Mouse (Mus musculus) heart, embryonic 16.5 days (tissue): Measurements from ENCODE around the gene Inpp4b. TPM values are rescaled to one million over a fixed set of nuclear protein-coding genes. Genes with fewer than 3 reads are reported as not detected.

Experiments
- ATAC-seq: fragments of 200-750 bp; cut with Nextera tagmentation; replicated peaks from 2 replicates; pipeline ENCODE4 v1.8.0; 2017; ENCODE audit warnings: moderate number of reproducible peaks; ENCODE audit not compliant: insufficient read depth, low FRiP score; ENCODE audit errors: extremely low read depth
- H3K27ac ChIP-seq: fragments of 300-500 bp; sonication (generic); 2 replicates; pipeline ENCODE4 v1.5.1; 2014; ENCODE audit warnings: mild to moderate bottlenecking, low read length, control low read depth, moderate library complexity
- H3K27me3 ChIP-seq: fragments of 300-500 bp; sonication (generic); 2 replicates; pipeline ENCODE4 v1.6.1; 2014; ENCODE audit warnings: low read length, mixed read lengths; ENCODE audit not compliant: control insufficient read depth, insufficient read depth
- H3K36me3 ChIP-seq: fragments of 300-500 bp; sonication (generic); 2 replicates; pipeline ENCODE4 v1.6.1; 2014; ENCODE audit not compliant: control insufficient read depth, insufficient read depth
- H3K4me1 ChIP-seq: fragments of 300-500 bp; sonication (generic); 2 replicates; pipeline ENCODE4 v1.6.1; 2014; ENCODE audit warnings: low read length, mixed read lengths; ENCODE audit not compliant: control insufficient read depth, insufficient read depth
- H3K4me2 ChIP-seq: fragments of 300-500 bp; sonication (generic); 2 replicates; pipeline ENCODE4 v1.6.1; 2014; ENCODE audit warnings: low read depth, mild to moderate bottlenecking, control low read depth, low read length
- H3K4me3 ChIP-seq: fragments of 300-500 bp; sonication (generic); 2 replicates; pipeline ENCODE4 v1.5.1; 2014; ENCODE audit warnings: mild to moderate bottlenecking, control low read depth, low read length
- H3K9ac ChIP-seq: fragments of 300-500 bp; sonication (generic); 2 replicates; pipeline ENCODE4 v1.6.1; 2014; ENCODE audit warnings: low read length, control low read depth
- H3K9me3 ChIP-seq: fragments of 300-500 bp; sonication (generic); replicated peaks from 2 replicates; pipeline ENCODE4 v1.6.1; 2016; ENCODE audit warnings: low read length; ENCODE audit not compliant: control insufficient read depth
- WGBS: fragments of 180-500 bp; shearing (Covaris S2); extraction: QIAGEN DNeasy Blood & Tissue Kit; methylation state at CpG from one replicate; pipeline ENCODE4 v1.1.7; 2014; 5-methylcytosine and 5-hydroxymethylcytosine counted together
- polyA plus RNA-seq: library from polyadenylated mRNA; unstranded; fragments of >200 nt; fragmentation: Nextera tagmentation; extraction: Ambion mirVana; gene quantifications from 2 replicates; pipeline ENCODE4 v1.2.1, GENCODE M21; 2015

Gene Inpp4b
- polyA plus RNA-seq, 1 experiment from 2014 or later = 12.2 TPM

- no peaks in the 10 kb centered on the region for H3K36me3 ChIP-seq
- ATAC-seq = no peak
- H3K27ac ChIP-seq = no peak overlapping the region
- H3K9ac ChIP-seq = no peak overlapping the region
- H3K4me2 ChIP-seq = no peak overlapping the region
- 78% methylated on average over 7 of the region's 7 CpGs for WGBS
- no peaks in the 10 kb centered on the region for H3K9me3 ChIP-seq
- no peak overlapping the region for H3K4me3 ChIP-seq
- no peaks in the 10 kb centered on the region for H3K4me1 ChIP-seq
- no peaks in the 10 kb centered on the region for H3K27me3 ChIP-seq
These were observed 400.2 kb downstream of the Inpp4b start for GRCm38 (mm10) chr8:81742588-81742987.

- no peak for ATAC-seq
- H3K36me3 ChIP-seq = no peaks in the 10 kb centered on the region
- 77% methylated on average over 3 of the region's 3 CpGs for WGBS
These were observed 400.7 kb downstream of the Inpp4b start for GRCm38 (mm10) chr8:81743040-81743439.

GRCm38 (mm10) chr8:81745439-81745838, 403.1 kb downstream of the Inpp4b start:
- no peak for ATAC-seq

More at GRCm38 (mm10) chr8:81743040-81743439, 400.7 kb downstream of the Inpp4b start:
- Histone ChIP-seq H3K27ac (no peak overlapping the region), H3K9me3 (no peaks in the 10 kb centered on the region), H3K4me2 (no peak overlapping the region), H3K27me3 (no peaks in the 10 kb centered on the region), H3K4me3 (no peak overlapping the region), H3K9ac (no peak overlapping the region), H3K4me1 (no peaks in the 10 kb centered on the region)

GRCm38 (mm10) chr8:81751159-81751558, 408.8 kb downstream of the Inpp4b start:
- H3K27ac ChIP-seq = no peak overlapping the region
- no peaks in the 10 kb centered on the region for H3K9me3 ChIP-seq
- H3K4me2 ChIP-seq = no peak overlapping the region
- no peak overlapping the region for H3K9ac ChIP-seq
- no peaks in the 10 kb centered on the region for H3K4me1 ChIP-seq
- ATAC-seq = no peak
- no peaks in the 10 kb centered on the region for H3K36me3 ChIP-seq
- no peak overlapping the region for H3K4me3 ChIP-seq
- no peaks in the 10 kb centered on the region for H3K27me3 ChIP-seq
- WGBS = 47% methylated on average over 1 of the region's 1 CpGs

More at GRCm38 (mm10) chr8:81745439-81745838, 403.1 kb downstream of the Inpp4b start:
- H3K36me3 ChIP-seq = no peaks in the 10 kb centered on the region
- WGBS = 72% methylated on average over 1 of the region's 1 CpGs
- H3K27me3 ChIP-seq = no peaks in the 10 kb centered on the region
- no peak overlapping the region for H3K4me2 ChIP-seq
- H3K4me1 ChIP-seq = no peaks in the 10 kb centered on the region
- no peak overlapping the region for H3K27ac ChIP-seq
- H3K9ac ChIP-seq = no peak overlapping the region
- H3K9me3 ChIP-seq = no peaks in the 10 kb centered on the region
- H3K4me3 ChIP-seq = no peak overlapping the region

- H3K27me3 ChIP-seq = no peaks in the 10 kb centered on the region
- no peak overlapping the region for H3K27ac ChIP-seq
- no peaks in the 10 kb centered on the region for H3K4me1 ChIP-seq
- no peak overlapping the region for H3K4me2 ChIP-seq
- H3K36me3 ChIP-seq = no peaks in the 10 kb centered on the region
- no peak overlapping the region for H3K4me3 ChIP-seq
- no peaks in the 10 kb centered on the region for H3K9me3 ChIP-seq
- no peak for ATAC-seq
- 81% methylated on average over 3 of the region's 3 CpGs for WGBS
- H3K9ac ChIP-seq = no peak overlapping the region
These were observed 414.3 kb downstream of the Inpp4b start for GRCm38 (mm10) chr8:81756663-81757062.

GRCm38 (mm10) chr8:81757580-81758144, 415.3 kb downstream of the Inpp4b start:
- no peak overlapping the region for H3K4me3 ChIP-seq
- H3K4me2 ChIP-seq = no peak overlapping the region
- no peak for ATAC-seq
- H3K36me3 ChIP-seq = no peaks in the 10 kb centered on the region
- H3K9ac ChIP-seq = no peak overlapping the region
- no peaks in the 10 kb centered on the region for H3K9me3 ChIP-seq
- 84% methylated on average over 2 of the region's 2 CpGs for WGBS
- H3K27me3 ChIP-seq = no peaks in the 10 kb centered on the region
- H3K27ac ChIP-seq = no peak overlapping the region
- no peaks in the 10 kb centered on the region for H3K4me1 ChIP-seq

GRCm38 (mm10) chr8:81761466-81761865, 419.1 kb downstream of the Inpp4b start:
- Histone ChIP-seq H3K4me3 (no peak overlapping the region), H3K4me1 (no peaks in the 10 kb centered on the region), H3K4me2 (no peak overlapping the region), H3K9me3 (no peaks in the 10 kb centered on the region), H3K9ac (no peak overlapping the region), H3K27me3 (no peaks in the 10 kb centered on the region), H3K27ac (no peak overlapping the region), H3K36me3 (no peaks in the 10 kb centered on the region)
- no peak for ATAC-seq
- WGBS = 68% methylated on average over 4 of the region's 4 CpGs

GRCm38 (mm10) chr8:81766033-81766432, 423.7 kb downstream of the Inpp4b start:
- H3K36me3 ChIP-seq = no peaks in the 10 kb centered on the region
- no peak overlapping the region for H3K4me3 ChIP-seq
- 58% methylated on average over 5 of the region's 5 CpGs for WGBS
- no peaks in the 10 kb centered on the region for H3K27me3 ChIP-seq
- peaks cover 14% of the 10 kb centered on the region for H3K4me1 ChIP-seq
- no peaks in the 10 kb centered on the region for H3K9me3 ChIP-seq
- no peak for ATAC-seq
- no peak overlapping the region for H3K27ac ChIP-seq
- H3K9ac ChIP-seq = no peak overlapping the region
- H3K4me2 ChIP-seq = no peak overlapping the region

GRCm38 (mm10) chr8:81767411-81768312, 425.3 kb downstream of the Inpp4b start:
- ATAC-seq = peak; percentile 78
- peak overlapping the region; percentile 84 for H3K27ac ChIP-seq
- H3K4me1 ChIP-seq = peaks cover 14% of the 10 kb centered on the region
- 7% methylated on average over 12 of the region's 12 CpGs for WGBS
- H3K36me3 ChIP-seq = no peaks in the 10 kb centered on the region
- peak overlapping the region; percentile 68 for H3K4me2 ChIP-seq
- H3K4me3 ChIP-seq = peak overlapping the region; percentile 52
- no peaks in the 10 kb centered on the region for H3K27me3 ChIP-seq
- peak overlapping the region; percentile 51 for H3K9ac ChIP-seq
- no peaks in the 10 kb centered on the region for H3K9me3 ChIP-seq
